Mouse (Mus musculus) frontal cortex, adult (tissue): Measurements from ENCODE around the gene Polr2c.
A peak's percentile ranks its signal among the peaks of the same experiment; 100 is the strongest.
"Not testable (repeated sequence)": the region's sequence is repeated elsewhere in the genome, so short reads cannot be mapped to it uniquely, and the experiment has no call there.

ENCODE experiments used
- ATAC-seq: cut with Nextera tagmentation; 2 replicates; pipeline ENCODE4 v1.9.2; 2017; ENCODE audit warnings: mild to moderate bottlenecking, moderate library complexity, mixed read lengths; ENCODE audit not compliant: low TSS enrichment

The Polr2c gene

DNA sequence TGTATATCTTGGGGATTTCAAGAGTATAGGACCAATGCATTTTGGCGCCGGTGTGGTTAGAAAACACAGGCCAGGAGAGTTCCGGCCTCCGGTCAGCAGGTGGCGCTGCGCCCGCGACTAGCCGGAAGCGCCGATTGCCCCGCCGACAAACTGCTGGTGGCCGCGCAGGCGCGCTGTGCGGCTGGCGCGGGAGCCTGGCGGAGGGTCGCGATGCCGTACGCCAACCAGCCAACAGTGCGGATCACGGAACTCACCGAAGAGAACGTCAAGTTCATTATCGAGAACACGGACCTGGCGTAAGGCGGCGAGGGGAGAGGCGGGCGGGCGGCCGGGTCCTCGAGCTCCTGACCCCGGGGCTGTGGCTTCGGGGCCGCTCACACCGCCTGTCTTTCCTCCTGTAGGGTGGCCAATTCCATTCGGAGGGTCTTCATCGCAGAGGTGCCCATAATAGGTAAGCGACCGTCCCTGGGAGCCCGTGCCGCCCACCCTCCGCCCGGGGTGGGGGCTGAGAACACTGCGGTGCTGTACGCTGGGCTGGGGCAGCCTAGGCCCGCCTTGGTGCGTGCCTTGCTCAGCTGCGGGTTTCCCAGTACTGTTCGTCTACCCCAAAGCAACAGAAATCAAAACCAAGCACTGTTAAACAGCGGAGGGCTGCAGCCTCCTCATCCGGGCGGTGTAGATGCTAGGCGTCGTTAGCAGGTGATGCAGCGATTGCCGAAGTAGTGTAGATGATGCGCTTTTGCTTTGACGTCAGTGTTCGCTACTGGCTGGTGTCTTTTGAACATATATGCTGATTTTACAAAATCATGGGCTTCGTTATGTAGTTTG is at the start of gene Polr2c:
Gene Polr2c, plus strand, starts transcription at position 105 of the 828 bp plus-strand sequence.
- peak; percentile 81 for ATAC-seq

DNA sequence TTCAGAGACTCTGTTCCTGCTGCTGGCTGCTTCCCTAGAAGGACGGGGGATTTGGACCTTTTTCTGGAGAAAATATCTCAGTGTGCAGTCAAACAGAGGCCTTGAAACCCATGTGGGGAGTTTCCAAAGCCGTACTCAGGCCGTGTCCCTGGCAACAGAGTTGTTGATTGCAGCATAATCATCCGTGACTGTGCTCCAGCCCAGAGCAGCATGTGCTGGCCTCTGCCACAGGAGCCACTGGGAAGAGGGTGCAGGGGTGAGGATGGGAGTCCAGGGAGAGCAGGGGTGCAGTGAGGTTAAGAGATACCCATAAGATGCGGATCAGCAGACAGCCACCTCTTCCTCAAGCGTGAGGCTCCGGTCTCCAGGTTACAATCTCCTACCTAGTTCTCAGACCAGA is 49.7 kb upstream of the Polr2c start:
- no peak for ATAC-seq

DNA sequence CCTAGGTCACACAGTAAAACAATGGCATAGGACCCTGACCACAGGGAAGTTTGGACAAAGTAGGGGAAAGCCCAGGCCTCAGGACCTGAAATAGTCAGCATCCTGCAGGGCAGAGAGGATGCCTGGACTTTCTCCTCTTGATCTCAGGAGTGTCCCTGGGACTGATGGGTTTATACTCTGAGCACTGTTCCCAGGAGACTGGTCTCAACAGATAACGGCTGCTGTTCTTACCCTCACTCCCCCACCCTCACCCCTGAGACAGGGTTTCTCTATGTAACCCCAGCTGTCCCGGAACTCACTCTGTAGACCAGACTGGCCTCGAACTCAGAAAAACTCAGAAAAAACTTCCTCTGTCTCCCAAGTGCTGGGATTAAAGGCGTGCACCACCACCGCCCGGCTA is 48.9 kb upstream of the Polr2c start:
- ATAC-seq = no peak

DNA sequence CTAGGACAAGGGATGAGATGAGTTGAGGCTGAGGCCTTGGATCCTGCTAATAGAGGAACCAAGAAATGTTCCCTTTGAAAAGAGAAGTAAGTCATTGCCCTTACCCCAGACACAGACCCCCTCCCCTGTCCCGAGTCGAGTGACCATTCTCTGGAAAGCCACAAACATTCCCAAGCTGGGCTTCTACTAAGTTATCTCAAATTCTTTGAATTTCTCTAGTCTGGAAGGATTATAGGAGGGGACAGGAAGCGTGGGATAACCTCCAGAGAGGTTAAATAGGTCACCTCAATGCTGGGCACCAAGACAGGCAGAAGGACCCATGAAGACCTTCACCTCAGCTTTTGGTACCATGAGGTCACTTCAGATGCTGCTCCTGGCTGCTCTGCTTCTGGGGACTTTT is 47.1 kb upstream of the Polr2c start, which contains the start of gene Ccl17:
Gene Ccl17, plus strand, starts transcription at position 301 of the 400 bp plus-strand sequence.
- no peak for ATAC-seq

DNA sequence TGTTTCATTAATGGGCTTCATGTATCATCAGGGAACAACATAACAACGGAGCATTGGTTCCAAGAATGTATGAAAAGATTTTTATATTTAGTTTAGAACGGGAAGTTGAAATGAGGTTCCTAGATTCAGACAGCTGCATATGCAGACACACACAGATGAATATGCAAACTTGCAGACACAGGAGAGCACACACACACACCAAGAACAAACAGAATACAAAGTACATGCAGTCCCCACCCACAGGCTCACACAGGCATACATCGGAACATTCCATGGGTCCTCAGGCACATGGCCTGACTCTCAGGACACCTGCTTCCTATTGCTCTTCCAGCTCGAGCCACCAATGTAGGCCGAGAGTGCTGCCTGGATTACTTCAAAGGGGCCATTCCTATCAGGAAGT is 46.4 kb upstream of the Polr2c start:
- ATAC-seq = peak; percentile 31

- ATAC-seq = no peak
Measured at GRCm38 (mm10) chr8:94811654-94812053, 45.6 kb upstream of the Polr2c start.

DNA sequence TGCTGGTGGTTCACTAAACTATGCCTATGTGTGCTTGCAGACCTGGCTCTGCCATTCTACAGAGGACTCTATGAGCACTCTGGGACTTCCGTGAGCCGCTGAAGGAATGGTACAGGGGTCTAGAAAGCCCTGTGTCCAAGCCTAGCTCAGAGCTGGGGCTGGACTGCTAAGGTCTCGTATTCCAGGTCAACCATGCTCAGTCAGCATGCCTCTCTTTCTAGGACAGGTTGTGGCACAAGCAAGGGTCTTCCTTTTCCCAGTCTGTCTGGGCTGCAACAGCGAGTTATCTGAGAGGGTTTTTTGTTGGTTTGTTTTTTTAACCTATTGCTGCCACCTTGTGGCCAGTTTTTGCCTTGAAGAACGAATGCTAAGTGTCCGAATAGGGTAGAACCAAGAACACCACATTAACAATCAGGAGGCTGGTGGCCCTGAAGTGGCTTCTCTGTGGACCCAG is 44.6 kb upstream of the Polr2c start:
- peak; percentile 53 for ATAC-seq

GRCm38 (mm10) chr8:94814556-94814955 is 42.7 kb upstream of the Polr2c start:
- no peak for ATAC-seq

GRCm38 (mm10) chr8:94817933-94818332 is 39.3 kb upstream of the Polr2c start:
- no peak for ATAC-seq

GRCm38 (mm10) chr8:94819671-94820179 is 37.5 kb upstream of the Polr2c start:
- no peak for ATAC-seq

GRCm38 (mm10) chr8:94820553-94820952 is 36.7 kb upstream of the Polr2c start:
- no peak for ATAC-seq

GRCm38 (mm10) chr8:94821381-94821780 is 35.9 kb upstream of the Polr2c start:
- ATAC-seq = no peak

DNA sequence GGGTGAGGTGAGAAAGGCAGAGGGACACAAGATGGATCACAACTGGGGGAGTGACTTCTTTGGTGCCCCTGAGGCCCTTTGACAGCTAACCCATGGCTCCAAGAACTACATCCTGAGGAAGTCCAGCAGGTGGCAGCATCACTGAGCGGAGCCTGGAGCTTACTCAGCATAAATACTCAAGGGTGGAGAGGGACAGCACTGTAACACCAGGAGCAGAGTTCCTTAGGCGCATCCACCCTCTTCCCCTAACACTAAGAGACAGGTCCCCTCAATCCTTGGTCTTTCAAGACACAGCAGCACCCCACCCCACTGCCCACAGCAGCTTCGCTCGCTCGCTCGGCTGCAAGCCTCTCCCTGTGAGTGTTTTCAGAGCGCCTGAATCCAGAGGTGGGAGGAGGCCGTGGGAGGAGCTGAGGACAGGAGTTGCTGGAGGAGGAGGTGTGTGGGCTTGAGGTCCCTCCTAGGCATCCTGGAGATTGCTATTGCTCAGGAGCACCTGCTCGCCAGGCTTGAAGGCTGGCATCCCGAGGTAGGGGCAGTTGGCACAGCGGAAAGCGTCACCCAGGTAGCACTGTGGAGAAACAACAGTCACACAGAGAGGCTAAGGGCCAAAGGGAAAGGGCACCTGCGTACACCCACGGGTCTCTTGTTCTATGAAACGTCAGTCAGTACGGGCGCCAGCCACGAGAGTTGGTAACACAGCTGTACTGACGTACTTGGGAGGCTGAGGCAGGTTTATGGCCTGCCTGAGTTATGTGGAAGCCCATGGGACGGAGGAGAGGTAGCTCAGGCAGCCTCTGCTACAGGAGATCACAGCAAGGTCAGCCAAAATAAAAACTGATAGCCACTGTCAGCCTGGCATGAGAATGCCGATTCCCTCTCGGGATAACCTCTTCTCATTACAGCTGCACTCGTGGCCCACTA is 34.4 kb upstream of the Polr2c start:
- ATAC-seq = peak; percentile 83

DNA sequence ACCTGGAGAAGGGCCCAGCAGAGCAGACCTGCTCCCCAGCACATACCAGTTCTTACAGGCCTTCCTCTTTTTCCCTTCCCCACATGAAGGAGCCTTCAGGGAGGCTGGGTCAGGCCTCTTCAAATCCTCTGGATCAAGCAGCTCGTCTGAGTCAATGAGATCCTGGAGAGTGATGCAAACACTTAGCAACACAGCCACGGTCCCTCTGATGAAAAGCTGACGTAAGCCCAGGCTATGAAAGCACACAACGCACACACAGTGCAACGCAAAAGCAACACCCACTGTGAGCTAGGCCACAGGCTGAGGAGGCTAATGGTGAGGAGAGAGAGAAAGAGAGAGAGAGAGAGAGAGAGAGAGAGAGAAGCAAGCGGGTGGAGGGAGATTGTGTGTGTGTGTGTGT is 32.1 kb upstream of the Polr2c start:
- ATAC-seq = no peak

DNA sequence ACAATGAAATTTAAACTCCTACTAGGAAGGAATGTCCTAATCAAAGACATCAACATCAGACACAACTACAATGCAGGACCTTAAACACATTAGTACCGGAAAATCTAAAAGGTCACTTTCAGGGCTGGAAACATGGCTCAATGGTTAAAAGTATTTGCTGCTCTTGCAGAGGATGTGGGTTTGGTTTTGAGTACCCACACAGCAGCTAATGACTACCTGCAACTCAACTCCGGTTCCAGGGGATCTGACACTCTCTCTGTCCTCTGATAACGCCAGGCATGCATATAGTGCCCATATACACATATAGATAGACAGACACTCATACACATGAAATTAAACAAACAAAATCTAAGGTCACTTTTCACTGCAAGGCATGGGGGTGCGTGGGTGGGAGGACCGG is 31.0 kb upstream of the Polr2c start:
- no peak for ATAC-seq

DNA sequence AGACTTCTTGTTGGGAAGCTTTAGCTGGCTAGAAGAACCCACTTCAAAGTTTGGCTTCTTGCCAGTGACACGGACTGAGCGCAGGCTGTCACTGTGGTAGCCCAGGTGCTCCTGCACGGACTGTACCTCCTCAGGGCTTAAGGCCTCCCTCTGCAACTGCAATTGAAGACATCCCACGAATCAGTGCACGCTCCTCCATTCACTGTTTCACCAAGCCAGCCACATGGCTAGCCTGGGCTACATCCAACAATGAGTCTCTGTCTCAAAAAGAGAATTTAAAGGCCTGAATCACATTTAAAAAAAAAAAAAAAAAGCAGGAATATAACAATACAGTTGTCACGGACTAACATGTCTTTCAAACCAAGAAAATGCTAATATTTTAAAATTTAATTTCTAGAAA is 29.0 kb upstream of the Polr2c start:
- no peak for ATAC-seq

GRCm38 (mm10) chr8:94833901-94834405 is 23.3 kb upstream of the Polr2c start:
- ATAC-seq = not testable (repeated sequence)

DNA sequence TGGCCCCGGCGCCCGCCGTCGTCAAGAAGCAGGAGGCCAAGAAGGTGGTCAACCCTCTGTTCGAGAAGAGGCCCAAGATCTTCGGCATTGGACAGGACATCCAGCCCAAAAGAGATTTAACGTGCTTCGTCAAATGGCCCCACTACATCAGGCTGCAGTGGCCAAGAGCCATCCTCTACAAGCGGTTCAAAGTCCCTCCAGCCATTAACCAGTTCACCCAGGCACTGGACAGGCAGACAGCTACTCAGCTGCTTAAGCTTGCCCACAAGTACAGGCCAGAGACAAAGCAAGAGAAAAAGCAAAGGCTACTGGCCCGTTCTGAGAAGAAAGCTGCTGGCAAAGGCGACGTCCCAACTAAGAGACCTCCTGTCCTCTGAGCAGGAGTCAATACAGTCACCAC is 21.5 kb upstream of the Polr2c start:
- not testable (repeated sequence) for ATAC-seq

DNA sequence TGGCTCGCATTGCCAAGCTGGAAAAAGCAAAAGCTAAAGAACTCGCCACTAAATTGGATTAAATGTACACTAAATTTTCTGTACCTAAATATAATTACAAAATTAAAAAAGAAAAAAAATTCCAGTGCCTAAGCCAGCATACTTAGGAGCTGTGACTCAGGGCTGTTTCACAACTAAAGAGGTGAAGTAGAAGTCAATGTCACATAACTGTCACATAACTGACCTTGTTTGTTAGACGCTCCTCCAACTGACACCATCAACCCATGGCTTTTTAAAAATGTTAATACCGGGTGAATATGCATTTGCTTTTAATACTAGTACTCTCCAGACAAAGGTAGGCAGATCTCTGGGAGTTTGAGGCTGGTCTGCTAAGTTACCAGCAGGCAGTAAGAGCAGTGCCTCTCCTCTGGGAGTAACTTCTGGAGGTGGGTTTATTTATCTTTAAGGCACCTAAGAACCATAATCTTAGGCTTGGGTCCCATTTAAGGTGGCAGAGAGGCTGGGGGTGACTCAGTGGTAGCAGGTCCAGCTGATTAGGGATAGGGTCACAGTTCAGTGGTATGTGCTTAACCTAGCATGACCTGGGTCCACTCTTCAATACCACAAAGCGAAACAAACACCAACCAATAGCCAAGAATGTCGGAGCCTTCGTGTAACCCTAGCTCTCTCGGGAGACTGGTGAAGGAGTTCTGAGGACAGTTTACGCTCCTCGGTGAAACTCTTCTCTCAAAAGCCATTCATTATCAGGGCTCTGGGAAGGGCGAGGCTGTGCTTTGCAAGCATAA is 20.6 kb upstream of the Polr2c start:
- no peak for ATAC-seq

- peak; percentile 99 for ATAC-seq
Measured at GRCm38 (mm10) chr8:94837662-94838574, 19.3 kb upstream of the Polr2c start, which contains the start of the genes Coq9 and Ciapin1. TSS of gene Coq9 (plus strand) at chr8:94838321. TSS of gene Ciapin1 (minus strand) at chr8:94838358.
